Mouse (Mus musculus): ENCODE data around the gene Mad2l2. TPM values are rescaled to one million over a fixed set of nuclear protein-coding genes. Genes with fewer than 3 reads are reported as not detected.

Mad2l2 gene
- polyA plus RNA-seq, 1 experiment: 332 TPM

GRCm38 (mm10) chr4:148164461-148164860, 34.3 kb downstream of the Mad2l2 start:
- peaks cover 16% of the 10 kb centered on the region for H3K4me1 ChIP-seq (ENCODE audit: control insufficient read depth, insufficient read depth, low read length)
- TF ChIP-seq CTCF (IDR thresholded peaks at IDR 0.05; ENCODE audit: control insufficient read depth, insufficient read depth, insufficient replicate concordance, low read depth, low read length): no peak
- H3K27me3 ChIP-seq (ENCODE audit: control insufficient read depth, insufficient read depth, low read length): no peaks in the 10 kb centered on the region
- peak overlapping the region; percentile 75 for H3K4me3 ChIP-seq (ENCODE audit: control insufficient read depth, low read depth, low read length)
- H3K27ac ChIP-seq (ENCODE audit: control insufficient read depth, insufficient read depth, low read depth, low read length): no peak overlapping the region
- H3K36me3 ChIP-seq (ENCODE audit: control insufficient read depth, insufficient read depth, low read length): no peaks in the 10 kb centered on the region

DNA sequence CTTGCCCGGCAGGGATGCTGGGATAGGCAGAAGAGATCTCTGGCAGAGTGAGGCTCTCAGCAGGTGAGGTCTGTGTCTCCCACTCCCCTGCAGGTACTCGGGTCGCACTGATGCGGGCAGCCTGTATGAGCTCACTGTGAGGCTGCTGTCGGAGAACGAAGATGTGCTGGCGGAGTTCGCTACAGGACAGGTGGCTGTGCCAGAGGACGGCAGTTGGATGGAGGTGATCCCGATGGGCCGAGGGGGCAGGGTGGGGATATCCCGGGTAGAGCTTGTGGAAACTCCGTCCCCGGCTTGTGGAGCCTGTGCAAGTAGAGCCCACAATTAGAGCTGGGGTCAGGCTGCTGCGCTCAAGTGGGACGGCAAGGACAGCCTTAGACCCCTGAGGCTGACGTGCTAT, 35.4 kb downstream of the Mad2l2 start:
- no peak overlapping the region for H3K27ac ChIP-seq (ENCODE audit: control insufficient read depth, insufficient read depth, low read depth, low read length)
- H3K27me3 ChIP-seq (ENCODE audit: control insufficient read depth, insufficient read depth, low read length): no peaks in the 10 kb centered on the region
- H3K4me1 ChIP-seq (ENCODE audit: control insufficient read depth, insufficient read depth, low read length): peaks cover 13% of the 10 kb centered on the region
- peak overlapping the region; percentile 39 for H3K4me3 ChIP-seq (ENCODE audit: control insufficient read depth, low read depth, low read length)
- no peaks in the 10 kb centered on the region for H3K36me3 ChIP-seq (ENCODE audit: control insufficient read depth, insufficient read depth, low read length)
- TF ChIP-seq CTCF (IDR thresholded peaks at IDR 0.05; ENCODE audit: control insufficient read depth, insufficient read depth, insufficient replicate concordance, low read depth, low read length) (no peak), POLR2A (IDR thresholded peaks at IDR 0.05; ENCODE audit: control insufficient read depth, low read depth, low read length) (no peak)

- H3K36me3 ChIP-seq (ENCODE audit: control insufficient read depth, insufficient read depth, low read length): no peaks in the 10 kb centered on the region
Measured at GRCm38 (mm10) chr4:148166431-148166830, 36.2 kb downstream of the Mad2l2 start.

GRCm38 (mm10) chr4:148166986-148167385, 36.8 kb downstream of the Mad2l2 start:
- H3K27ac ChIP-seq (ENCODE audit: control insufficient read depth, insufficient read depth, low read depth, low read length): no peak overlapping the region
- peak overlapping the region; percentile 27 for H3K4me3 ChIP-seq (ENCODE audit: control insufficient read depth, low read depth, low read length)
- H3K4me1 ChIP-seq (ENCODE audit: control insufficient read depth, insufficient read depth, low read length): peaks cover 7% of the 10 kb centered on the region
- H3K27me3 ChIP-seq (ENCODE audit: control insufficient read depth, insufficient read depth, low read length): no peaks in the 10 kb centered on the region
- TF ChIP-seq POLR2A (IDR thresholded peaks at IDR 0.05; ENCODE audit: control insufficient read depth, low read depth, low read length): no peak
- TF ChIP-seq CTCF (IDR thresholded peaks at IDR 0.05; ENCODE audit: control insufficient read depth, insufficient read depth, insufficient replicate concordance, low read depth, low read length): peak; percentile 59; the same call in 1 of the 2 replicates
- H3K36me3 ChIP-seq (ENCODE audit: control insufficient read depth, insufficient read depth, low read length): no peaks in the 10 kb centered on the region

More at GRCm38 (mm10) chr4:148166431-148166830, 36.2 kb downstream of the Mad2l2 start:
- TF ChIP-seq POLR2A (IDR thresholded peaks at IDR 0.05; ENCODE audit: control insufficient read depth, low read depth, low read length) (no peak), CTCF (IDR thresholded peaks at IDR 0.05; ENCODE audit: control insufficient read depth, insufficient read depth, insufficient replicate concordance, low read depth, low read length) (no peak)
- Histone ChIP-seq H3K27me3 (ENCODE audit: control insufficient read depth, insufficient read depth, low read length) (no peaks in the 10 kb centered on the region), H3K27ac (ENCODE audit: control insufficient read depth, insufficient read depth, low read depth, low read length) (no peak overlapping the region), H3K4me3 (ENCODE audit: control insufficient read depth, low read depth, low read length) (peak overlapping the region; percentile 39), H3K4me1 (ENCODE audit: control insufficient read depth, insufficient read depth, low read length) (peaks cover 7% of the 10 kb centered on the region)

GRCm38 (mm10) chr4:148168287-148168686, 38.1 kb downstream of the Mad2l2 start:
- Histone ChIP-seq H3K27ac (ENCODE audit: control insufficient read depth, insufficient read depth, low read depth, low read length) (no peak overlapping the region), H3K27me3 (ENCODE audit: control insufficient read depth, insufficient read depth, low read length) (no peaks in the 10 kb centered on the region), H3K4me3 (ENCODE audit: control insufficient read depth, low read depth, low read length) (no peak overlapping the region), H3K4me1 (ENCODE audit: control insufficient read depth, insufficient read depth, low read length) (peaks cover 7% of the 10 kb centered on the region), H3K36me3 (ENCODE audit: control insufficient read depth, insufficient read depth, low read length) (no peaks in the 10 kb centered on the region)
- TF ChIP-seq CTCF (IDR thresholded peaks at IDR 0.05; ENCODE audit: control insufficient read depth, insufficient read depth, insufficient replicate concordance, low read depth, low read length) (peak; percentile 82; the same call in 1 of the 2 replicates), POLR2A (IDR thresholded peaks at IDR 0.05; ENCODE audit: control insufficient read depth, low read depth, low read length) (no peak)

DNA sequence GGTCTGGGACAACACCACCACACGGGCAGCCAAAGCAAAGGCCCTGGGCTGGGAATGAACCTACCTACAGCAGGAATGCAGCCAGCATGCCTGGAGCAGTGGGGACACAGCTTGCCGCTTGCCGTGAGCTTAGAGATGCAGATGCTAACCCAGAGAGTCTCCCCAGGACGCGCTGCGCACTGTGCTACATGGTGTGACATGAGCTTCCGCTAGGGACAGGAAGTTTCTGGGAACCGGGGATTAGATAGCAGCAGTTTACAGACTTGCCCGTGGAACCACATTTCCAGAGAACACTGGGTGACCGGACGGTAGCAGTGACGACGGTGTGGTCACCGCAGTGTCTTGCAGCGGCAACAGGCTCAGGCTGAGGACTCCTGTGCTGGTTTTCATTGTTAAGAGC, 39.4 kb downstream of the Mad2l2 start:
- H3K27ac ChIP-seq (ENCODE audit: control insufficient read depth, insufficient read depth, low read depth, low read length): no peak overlapping the region
- TF ChIP-seq POLR2A (IDR thresholded peaks at IDR 0.05; ENCODE audit: control insufficient read depth, low read depth, low read length) (no peak), CTCF (IDR thresholded peaks at IDR 0.05; ENCODE audit: control insufficient read depth, insufficient read depth, insufficient replicate concordance, low read depth, low read length) (no peak)
- no peaks in the 10 kb centered on the region for H3K36me3 ChIP-seq (ENCODE audit: control insufficient read depth, insufficient read depth, low read length)
- H3K4me1 ChIP-seq (ENCODE audit: control insufficient read depth, insufficient read depth, low read length): peaks cover 12% of the 10 kb centered on the region
- peaks cover 7% of the 10 kb centered on the region; the same call in 1 of the 2 replicates for H3K27me3 ChIP-seq (ENCODE audit: control insufficient read depth, insufficient read depth, low read length)
- H3K4me3 ChIP-seq (ENCODE audit: control insufficient read depth, low read depth, low read length): peak overlapping the region; percentile 12; the same call in 1 of the 2 replicates

- Histone ChIP-seq H3K36me3 (ENCODE audit: control insufficient read depth, insufficient read depth, low read length) (no peaks in the 10 kb centered on the region), H3K27ac (ENCODE audit: control insufficient read depth, insufficient read depth, low read depth, low read length) (no peak overlapping the region), H3K4me3 (ENCODE audit: control insufficient read depth, low read depth, low read length) (no peak overlapping the region), H3K4me1 (ENCODE audit: control insufficient read depth, insufficient read depth, low read length) (peaks cover 11% of the 10 kb centered on the region), H3K27me3 (ENCODE audit: control insufficient read depth, insufficient read depth, low read length) (peaks cover 7% of the 10 kb centered on the region; the same call in 1 of the 2 replicates)
- TF ChIP-seq CTCF (IDR thresholded peaks at IDR 0.05; ENCODE audit: control insufficient read depth, insufficient read depth, insufficient replicate concordance, low read depth, low read length) (peak; percentile 94), POLR2A (IDR thresholded peaks at IDR 0.05; ENCODE audit: control insufficient read depth, low read depth, low read length) (no peak)
Measured at GRCm38 (mm10) chr4:148170842-148171241, 40.7 kb downstream of the Mad2l2 start.

DNA sequence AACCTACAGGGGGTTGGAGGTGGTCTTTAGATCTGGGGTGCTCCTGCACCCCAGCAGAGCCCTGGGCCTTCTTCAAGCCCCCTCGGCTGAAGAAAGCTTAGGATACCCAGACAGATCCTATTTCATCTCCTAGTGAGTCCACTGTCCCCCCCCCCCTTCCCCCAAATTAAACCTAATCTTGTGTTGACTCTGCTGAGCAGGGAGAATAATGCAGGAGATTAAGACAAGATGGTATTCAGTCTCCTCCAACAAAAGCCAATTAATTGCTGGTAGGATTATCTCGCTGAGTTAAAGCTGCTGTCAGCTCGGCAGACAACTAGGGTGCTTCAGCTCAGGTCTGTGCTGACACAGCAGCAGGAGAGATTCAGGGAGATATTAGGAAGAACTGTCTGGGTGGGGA, 41.1 kb downstream of the Mad2l2 start:
- Histone ChIP-seq H3K4me1 (ENCODE audit: control insufficient read depth, insufficient read depth, low read length) (peaks cover 11% of the 10 kb centered on the region), H3K4me3 (ENCODE audit: control insufficient read depth, low read depth, low read length) (no peak overlapping the region), H3K27me3 (ENCODE audit: control insufficient read depth, insufficient read depth, low read length) (peaks cover 7% of the 10 kb centered on the region; the same call in 1 of the 2 replicates), H3K36me3 (ENCODE audit: control insufficient read depth, insufficient read depth, low read length) (no peaks in the 10 kb centered on the region), H3K27ac (ENCODE audit: control insufficient read depth, insufficient read depth, low read depth, low read length) (no peak overlapping the region)
- TF ChIP-seq POLR2A (IDR thresholded peaks at IDR 0.05; ENCODE audit: control insufficient read depth, low read depth, low read length) (no peak), CTCF (IDR thresholded peaks at IDR 0.05; ENCODE audit: control insufficient read depth, insufficient read depth, insufficient replicate concordance, low read depth, low read length) (no peak)

Data from testis, adult 2 months (tissue).